Mouse (Mus musculus): ENCODE data around the gene Ptprz1. TPM values are rescaled to one million over a fixed set of nuclear protein-coding genes. Genes with fewer than 3 reads are reported as not detected.
"Not testable (repeated sequence)": the region's sequence is repeated elsewhere in the genome, so short reads cannot be mapped to it uniquely, and the experiment has no call there.

Ptprz1 gene
- polyA plus RNA-seq, 1 experiment, result 0.11 TPM

GRCm38 (mm10) chr6:23084587-23085421 is 209.5 kb downstream of the Ptprz1 start:
- Histone ChIP-seq H3K4me1 (ENCODE audit: control insufficient read depth, insufficient read depth, low read length) (peaks cover under 1% of the 10 kb centered on the region; the same call in 1 of the 2 replicates), H3K27me3 (replicated peaks; ENCODE audit: control insufficient read depth, insufficient read depth, low read length) (no peaks in the 10 kb centered on the region), H3K4me3 (ENCODE audit: insufficient read depth, low read depth, low read length) (no peak overlapping the region), H3K36me3 (ENCODE audit: control insufficient read depth, insufficient read depth, low read length) (no peaks in the 10 kb centered on the region; the same call in 1 of the 2 replicates), H3K27ac (ENCODE audit: insufficient read depth, low read depth, low read length) (no peak overlapping the region)
- 86% methylated on average over 5 of the region's 5 CpGs for WGBS
- no peak for TF ChIP-seq POLR2A (IDR thresholded peaks at IDR 0.05; ENCODE audit: low read depth, low read length)
- TF ChIP-seq CTCF (conservative IDR thresholded peaks at IDR 0.05; ENCODE audit: insufficient read depth, insufficient read length, low read depth, low read length), result no peak
- DNase-seq, result no peak

- H3K4me1 ChIP-seq (ENCODE audit: control insufficient read depth, insufficient read depth, low read length); H3K27ac ChIP-seq (ENCODE audit: insufficient read depth, low read depth, low read length); DNase-seq; H3K27me3 ChIP-seq (replicated peaks; ENCODE audit: control insufficient read depth, insufficient read depth, low read length); H3K4me3 ChIP-seq (ENCODE audit: insufficient read depth, low read depth, low read length); H3K36me3 ChIP-seq (ENCODE audit: control insufficient read depth, insufficient read depth, low read length): not testable (repeated sequence)
- 79% methylated on average over 4 of the region's 4 CpGs for WGBS
Measured at GRCm38 (mm10) chr6:23089292-23089691, 214.0 kb downstream of the Ptprz1 start.

- peak; percentile 55 for DNase-seq
- not testable (repeated sequence) for H3K4me1 ChIP-seq (ENCODE audit: control insufficient read depth, insufficient read depth, low read length); H3K36me3 ChIP-seq (ENCODE audit: control insufficient read depth, insufficient read depth, low read length); H3K4me3 ChIP-seq (ENCODE audit: insufficient read depth, low read depth, low read length); H3K27me3 ChIP-seq (replicated peaks; ENCODE audit: control insufficient read depth, insufficient read depth, low read length)
- 74% methylated on average over 11 of the region's 11 CpGs for WGBS
- H3K27ac ChIP-seq (ENCODE audit: insufficient read depth, low read depth, low read length), result peak overlapping the region; percentile 10; the same call in 1 of the 2 replicates
Measured at GRCm38 (mm10) chr6:23090346-23091055, 215.2 kb downstream of the Ptprz1 start.

Measured in kidney, adult 2 months (tissue).